Mouse (Mus musculus): ENCODE results near the gene Mdfi.

DNA sequence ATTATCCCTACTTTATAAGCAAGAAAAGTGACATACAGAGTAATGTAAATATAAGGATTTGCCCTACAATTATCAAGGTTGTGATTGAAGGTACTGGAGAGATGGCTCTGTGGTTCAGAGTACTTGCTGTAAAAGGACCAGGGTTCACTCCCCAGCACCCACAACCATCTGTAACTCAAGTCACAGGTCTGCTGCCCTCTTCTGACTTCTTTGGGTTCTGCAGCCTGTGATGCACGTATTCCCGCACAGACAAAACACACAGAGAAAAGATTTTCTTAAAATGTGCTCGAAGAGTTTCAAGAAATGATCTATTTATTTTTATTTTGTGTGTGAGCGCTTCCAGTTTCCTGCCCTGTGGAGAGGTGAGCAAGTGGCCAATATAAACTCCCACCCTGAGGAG, 30.8 kb downstream of the Mdfi start:
- TF ChIP-seq CTCF (conservative IDR thresholded peaks at IDR 0.05; ENCODE audit: insufficient read depth, insufficient read length, low read depth, low read length), result no peak
- TF ChIP-seq POLR2A (IDR thresholded peaks at IDR 0.05; ENCODE audit: low read depth, low read length), result no peak
